Mouse (Mus musculus) forebrain, embryonic 13.5 days (tissue): ENCODE measurements around the gene 1700023F06Rik. TPM values are rescaled to one million over a fixed set of nuclear protein-coding genes. Genes with fewer than 3 reads are reported as not detected.
A peak's percentile ranks its signal among the peaks of the same experiment; 100 is the strongest.

ENCODE experiments used
- ATAC-seq: fragments of 200-750 bp; cut with Nextera tagmentation; 2 replicates; pipeline ENCODE4 v1.8.0; 2017
- H3K27ac ChIP-seq: fragments of 300-500 bp; sonication (generic); 2 replicates; pipeline ENCODE4 v1.5.1; 2015; ENCODE audit warnings: inconsistent platforms, mild to moderate bottlenecking, moderate library complexity
- H3K27me3 ChIP-seq: fragments of 300-500 bp; sonication (generic); 2 replicates; pipeline ENCODE4 v1.6.1; 2015; ENCODE audit warnings: mild to moderate bottlenecking, inconsistent platforms
- H3K36me3 ChIP-seq: fragments of 300-500 bp; sonication (generic); 2 replicates; pipeline ENCODE4 v1.6.1; 2015; ENCODE audit warnings: mild to moderate bottlenecking, inconsistent platforms; ENCODE audit not compliant: poor library complexity, severe bottlenecking
- H3K4me1 ChIP-seq: fragments of 300-500 bp; sonication (generic); 2 replicates; pipeline ENCODE4 v1.6.1; 2015; ENCODE audit warnings: inconsistent platforms
- H3K4me2 ChIP-seq: fragments of 300-500 bp; sonication (generic); 2 replicates; pipeline ENCODE4 v1.6.1; 2015; ENCODE audit warnings: inconsistent platforms, mild to moderate bottlenecking, moderate library complexity
- H3K4me3 ChIP-seq: fragments of 300-500 bp; sonication (generic); 2 replicates; pipeline ENCODE4 v1.5.1; 2015; ENCODE audit warnings: mild to moderate bottlenecking, inconsistent platforms
- H3K9ac ChIP-seq: fragments of 300-500 bp; sonication (generic); 2 replicates; pipeline ENCODE4 v1.6.1; 2015; ENCODE audit warnings: mild to moderate bottlenecking, inconsistent platforms
- H3K9me3 ChIP-seq: fragments of 300-500 bp; sonication (generic); replicated peaks from 2 replicates; pipeline ENCODE4 v1.6.1; 2016; ENCODE audit warnings: inconsistent platforms
- WGBS: fragments of 180-500 bp; shearing (Covaris S2); methylation state at CpG from one replicate; pipeline ENCODE4 v1.1.7; 2015; 5-methylcytosine and 5-hydroxymethylcytosine counted together
- polyA plus RNA-seq: library from polyadenylated mRNA; unstranded; fragments of >200 nt; fragmentation: Nextera tagmentation; extraction: Ambion mirVana; gene quantifications from 2 replicates; pipeline ENCODE4 v1.2.1, GENCODE M21; 2015

Gene 1700023F06Rik
- polyA plus RNA-seq, 1 experiment from 2014 or later = 0.54 TPM

- ATAC-seq = no peak
- H3K4me3 ChIP-seq = no peak overlapping the region
- 80% methylated on average over 15 of the region's 15 CpGs for WGBS
- H3K36me3 ChIP-seq = no peaks in the 10 kb centered on the region
- no peak overlapping the region for H3K9ac ChIP-seq
- H3K4me1 ChIP-seq = no peaks in the 10 kb centered on the region
- H3K27ac ChIP-seq = no peak overlapping the region
- H3K4me2 ChIP-seq = no peak overlapping the region
- H3K27me3 ChIP-seq = peaks cover 15% of the 10 kb centered on the region
- no peaks in the 10 kb centered on the region for H3K9me3 ChIP-seq
Observed at GRCm38 (mm10) chr11:103177815-103178485, 30.4 kb downstream of the 1700023F06Rik start.

DNA sequence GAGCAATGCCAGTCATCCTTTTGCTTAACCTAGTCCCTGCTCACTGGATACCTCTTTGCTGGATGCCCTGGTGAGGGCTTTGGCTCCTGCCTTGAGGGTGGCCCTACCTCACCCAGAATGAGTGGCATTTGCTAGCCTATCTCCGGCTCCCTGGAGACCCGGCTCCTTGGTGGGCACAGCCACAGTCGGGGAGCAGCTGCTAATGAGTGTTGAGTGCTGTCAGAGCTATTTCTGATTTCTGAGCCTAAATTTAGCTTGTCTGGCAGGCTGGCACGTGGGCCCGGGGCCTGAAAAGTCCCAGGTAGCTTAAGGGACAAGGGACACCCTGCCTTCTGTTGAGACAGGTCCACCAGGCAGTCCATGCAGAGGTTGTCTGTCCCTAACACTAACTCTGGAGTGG, 31.1 kb downstream of the 1700023F06Rik start:
- no peak overlapping the region for H3K4me3 ChIP-seq
- peaks cover 20% of the 10 kb centered on the region for H3K27me3 ChIP-seq
- no peak overlapping the region for H3K27ac ChIP-seq
- H3K9ac ChIP-seq = no peak overlapping the region
- no peak overlapping the region for H3K4me2 ChIP-seq
- WGBS = 75% methylated on average over 5 of the region's 5 CpGs
- H3K4me1 ChIP-seq = no peaks in the 10 kb centered on the region
- no peaks in the 10 kb centered on the region for H3K36me3 ChIP-seq
- ATAC-seq = no peak
- no peaks in the 10 kb centered on the region for H3K9me3 ChIP-seq

DNA sequence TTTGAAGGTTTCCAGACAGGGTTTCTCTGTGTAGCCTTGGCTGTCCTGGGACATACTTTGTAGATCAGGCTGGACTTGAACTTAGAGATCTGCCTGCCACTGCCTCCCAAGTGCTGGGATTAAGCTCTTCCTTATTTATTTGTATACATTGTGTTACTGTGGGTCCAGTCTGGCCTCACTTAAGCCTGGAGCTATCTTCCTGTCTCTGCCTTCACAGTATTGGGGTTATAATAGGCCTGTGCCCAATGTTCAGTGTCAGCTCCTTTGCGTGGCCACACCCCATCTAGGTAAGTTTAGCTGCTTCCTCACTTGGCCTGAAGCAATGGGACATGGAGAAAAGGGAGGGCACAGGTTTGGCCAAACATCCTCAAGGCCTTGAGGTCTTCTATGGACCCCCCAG, 31.8 kb downstream of the 1700023F06Rik start:
- H3K4me1 ChIP-seq = no peaks in the 10 kb centered on the region
- H3K4me2 ChIP-seq = no peak overlapping the region
- ATAC-seq = no peak
- H3K4me3 ChIP-seq = no peak overlapping the region
- no peak overlapping the region for H3K27ac ChIP-seq
- H3K9ac ChIP-seq = no peak overlapping the region
- H3K9me3 ChIP-seq = no peaks in the 10 kb centered on the region
- peaks cover 27% of the 10 kb centered on the region for H3K27me3 ChIP-seq
- H3K36me3 ChIP-seq = no peaks in the 10 kb centered on the region
- WGBS = 85% methylated on average over 1 of the region's 1 CpGs

- ATAC-seq = no peak
- Histone ChIP-seq H3K4me3 (no peak overlapping the region), H3K27ac (no peak overlapping the region), H3K27me3 (peaks cover 33% of the 10 kb centered on the region), H3K4me2 (no peak overlapping the region), H3K9me3 (no peaks in the 10 kb centered on the region), H3K9ac (no peak overlapping the region), H3K36me3 (no peaks in the 10 kb centered on the region), H3K4me1 (peaks cover 6% of the 10 kb centered on the region; the same call in 1 of the 2 replicates)
- 78% methylated on average over 14 of the region's 14 CpGs for WGBS
Observed at GRCm38 (mm10) chr11:103175688-103176442, 32.5 kb downstream of the 1700023F06Rik start.

DNA sequence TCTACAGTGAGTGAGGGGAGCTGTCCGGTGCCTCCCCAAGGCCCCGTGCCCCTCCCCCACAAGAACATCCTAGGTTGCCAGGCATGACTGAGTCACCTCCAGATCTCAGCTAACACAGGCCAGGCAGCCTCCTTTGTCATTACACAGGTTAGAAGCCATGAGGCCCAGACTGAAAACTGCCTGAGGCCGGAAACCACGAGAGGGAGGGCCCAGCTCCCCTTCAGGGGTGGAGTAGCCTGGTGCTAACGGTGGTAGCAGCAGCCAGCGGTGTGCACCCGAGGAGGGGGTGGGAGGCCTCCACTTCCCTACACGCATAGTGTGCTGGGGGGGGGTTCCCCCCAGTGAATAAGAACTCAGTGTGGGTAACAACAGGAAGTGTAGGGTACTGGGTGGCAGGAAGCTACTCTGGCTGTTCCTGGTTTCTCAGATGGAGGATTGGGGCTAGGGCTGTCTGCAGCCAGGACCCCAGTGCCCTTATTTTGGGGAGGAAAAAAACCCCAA, 33.4 kb downstream of the 1700023F06Rik start:
- no peak for ATAC-seq
- Histone ChIP-seq H3K4me2 (no peak overlapping the region), H3K27me3 (peaks cover 42% of the 10 kb centered on the region), H3K9ac (no peak overlapping the region), H3K36me3 (no peaks in the 10 kb centered on the region), H3K4me3 (no peak overlapping the region), H3K9me3 (no peaks in the 10 kb centered on the region), H3K4me1 (peaks cover 13% of the 10 kb centered on the region), H3K27ac (no peak overlapping the region)
- WGBS = 50% methylated on average over 8 of the region's 8 CpGs

- no peaks in the 10 kb centered on the region for H3K36me3 ChIP-seq
- WGBS = 83% methylated on average over 5 of the region's 5 CpGs
Observed at GRCm38 (mm10) chr11:103174411-103174832, 33.9 kb downstream of the 1700023F06Rik start.

GRCm38 (mm10) chr11:103173771-103174344, 34.5 kb downstream of the 1700023F06Rik start:
- Histone ChIP-seq H3K27me3 (peaks cover 50% of the 10 kb centered on the region), H3K4me2 (no peak overlapping the region), H3K9ac (no peak overlapping the region), H3K4me3 (no peak overlapping the region), H3K4me1 (peaks cover 13% of the 10 kb centered on the region), H3K36me3 (no peaks in the 10 kb centered on the region), H3K27ac (no peak overlapping the region), H3K9me3 (no peaks in the 10 kb centered on the region)
- ATAC-seq = no peak
- 93% methylated on average over 11 of the region's 11 CpGs for WGBS

More at GRCm38 (mm10) chr11:103174411-103174832, 33.9 kb downstream of the 1700023F06Rik start:
- peaks cover 48% of the 10 kb centered on the region for H3K27me3 ChIP-seq
- peaks cover 13% of the 10 kb centered on the region for H3K4me1 ChIP-seq
- no peak overlapping the region for H3K4me3 ChIP-seq
- no peak overlapping the region for H3K9ac ChIP-seq
- H3K9me3 ChIP-seq = no peaks in the 10 kb centered on the region
- no peak for ATAC-seq
- H3K27ac ChIP-seq = no peak overlapping the region
- H3K4me2 ChIP-seq = no peak overlapping the region

GRCm38 (mm10) chr11:103173041-103173770, 35.2 kb downstream of the 1700023F06Rik start:
- Histone ChIP-seq H3K27me3 (peaks cover 52% of the 10 kb centered on the region), H3K4me1 (peaks cover 13% of the 10 kb centered on the region), H3K36me3 (no peaks in the 10 kb centered on the region), H3K27ac (no peak overlapping the region), H3K9ac (no peak overlapping the region), H3K9me3 (no peaks in the 10 kb centered on the region), H3K4me2 (no peak overlapping the region), H3K4me3 (no peak overlapping the region)
- 83% methylated on average over 7 of the region's 7 CpGs for WGBS
- no peak for ATAC-seq

DNA sequence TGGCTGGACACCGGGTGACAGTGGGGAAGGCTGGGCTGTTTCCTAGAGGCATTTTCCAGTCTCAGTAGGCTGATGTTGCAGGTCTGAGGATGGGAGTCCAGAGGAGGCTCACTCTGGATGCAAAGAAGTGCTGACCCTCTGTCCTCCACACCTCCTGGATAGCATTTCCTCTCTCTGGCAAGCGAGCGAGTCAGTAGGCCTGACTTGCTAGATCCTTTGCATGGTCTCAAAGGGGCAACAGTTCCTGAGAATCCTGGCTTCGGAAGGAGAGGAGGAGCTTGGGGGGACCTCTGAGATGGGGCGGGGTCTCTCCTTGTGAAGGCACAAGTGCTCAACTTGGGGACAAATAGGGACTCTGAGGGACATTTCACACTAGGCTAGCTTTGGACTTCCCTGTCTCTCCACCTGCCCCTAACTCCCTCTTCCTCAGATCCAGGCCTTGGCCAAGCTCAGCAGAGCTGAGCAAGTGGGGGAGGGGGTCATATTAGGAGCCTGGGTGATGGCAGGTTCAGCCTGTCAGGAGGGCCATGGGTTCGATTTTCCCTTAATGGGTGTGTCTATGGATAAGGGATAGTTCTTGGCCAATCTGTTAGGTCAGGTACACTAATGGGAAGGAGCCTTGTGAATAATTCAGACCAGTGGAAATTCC, 35.8 kb downstream of the 1700023F06Rik start:
- Histone ChIP-seq H3K4me3 (no peak overlapping the region), H3K27ac (no peak overlapping the region), H3K27me3 (peaks cover 55% of the 10 kb centered on the region), H3K9ac (no peak overlapping the region), H3K4me1 (peaks cover 13% of the 10 kb centered on the region), H3K4me2 (no peak overlapping the region), H3K36me3 (no peaks in the 10 kb centered on the region), H3K9me3 (no peaks in the 10 kb centered on the region)
- WGBS = 62% methylated on average over 6 of the region's 6 CpGs
- ATAC-seq = no peak

DNA sequence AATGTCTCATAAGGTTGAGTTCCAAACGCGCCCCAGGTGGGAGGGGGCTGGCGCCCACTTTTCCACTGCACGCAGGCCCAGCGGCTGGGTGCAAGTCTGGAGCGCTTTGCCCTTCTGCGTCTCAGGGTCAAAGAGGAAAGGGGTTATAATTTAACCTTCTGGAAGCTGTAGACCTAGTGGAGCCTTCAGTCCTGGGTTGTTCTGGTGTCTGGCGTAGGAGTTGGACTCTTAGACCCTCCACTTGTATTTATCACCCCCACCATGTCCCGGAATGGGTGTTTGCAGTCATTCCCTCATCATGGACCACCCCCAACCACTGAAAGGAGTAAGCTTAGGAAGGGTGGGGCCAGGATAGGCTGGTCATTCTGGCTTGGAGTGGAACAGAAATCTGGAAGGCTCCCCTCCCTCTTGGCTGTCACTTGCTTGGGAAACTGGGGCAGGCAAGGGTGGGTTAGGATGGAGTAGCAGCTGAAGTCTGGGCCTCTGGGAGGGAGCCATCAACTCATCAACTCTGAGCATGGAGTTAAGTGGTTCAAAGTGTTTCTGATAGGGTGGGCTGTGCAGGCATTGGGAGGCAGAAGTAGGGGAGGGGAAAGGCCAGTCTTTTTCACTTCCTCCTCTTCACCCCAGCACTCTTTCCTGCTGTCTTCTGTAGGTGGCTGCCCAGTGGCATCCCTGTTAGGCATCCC, 36.5 kb downstream of the 1700023F06Rik start:
- 47% methylated on average over 9 of the region's 9 CpGs for WGBS
- ATAC-seq = no peak
- H3K4me3 ChIP-seq = peak overlapping the region; percentile 62
- H3K9me3 ChIP-seq = no peaks in the 10 kb centered on the region
- peaks cover 13% of the 10 kb centered on the region for H3K4me1 ChIP-seq
- H3K27me3 ChIP-seq = peaks cover 58% of the 10 kb centered on the region
- H3K36me3 ChIP-seq = no peaks in the 10 kb centered on the region
- H3K4me2 ChIP-seq = peak overlapping the region; percentile 90
- H3K9ac ChIP-seq = no peak overlapping the region
- no peak overlapping the region for H3K27ac ChIP-seq

DNA sequence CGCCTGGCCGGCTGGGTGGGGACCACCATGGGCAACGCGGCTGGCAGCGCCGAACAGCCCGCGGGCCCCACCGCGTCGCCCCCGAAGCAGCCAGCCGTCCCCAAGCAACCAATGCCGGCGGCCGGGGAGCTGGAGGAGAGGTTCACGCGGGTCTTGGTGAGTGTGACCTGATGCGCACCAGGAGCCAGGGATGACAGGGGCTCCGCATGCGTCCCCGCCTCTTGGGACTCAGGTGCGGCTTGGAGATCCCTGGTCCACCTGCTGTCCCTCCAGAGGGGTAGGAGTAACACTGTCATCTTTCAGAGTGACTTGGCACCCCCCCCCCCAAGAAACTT, 37.1 kb downstream of the 1700023F06Rik start:
- H3K4me2 ChIP-seq = peak overlapping the region; percentile 90
- H3K27me3 ChIP-seq = peaks cover 58% of the 10 kb centered on the region
- no peaks in the 10 kb centered on the region for H3K36me3 ChIP-seq
- H3K9ac ChIP-seq = peak overlapping the region; percentile 72
- peak; percentile 17; the same call in 1 of the 2 replicates for ATAC-seq
- H3K4me1 ChIP-seq = peaks cover 13% of the 10 kb centered on the region
- WGBS = under 1% methylated on average over 23 of the region's 23 CpGs
- H3K4me3 ChIP-seq = peak overlapping the region; percentile 62
- H3K9me3 ChIP-seq = no peaks in the 10 kb centered on the region
- H3K27ac ChIP-seq = no peak overlapping the region
